Mouse (Mus musculus) brain, embryonic 14.5 days (tissue): ENCODE measurements at regions not wholly inside any gene's neighbourhood (a gene's known extent, or its start where the extent isn't known, plus 50 kb on each side); places are given as distances from the start of the nearest gene placed in this dataset.

Experiments used
- CTCF ChIP-seq: fragments of 200-500 bp; IDR thresholded peaks from 2 replicates; pipeline ENCODE4 v1.5.1; 2012; ENCODE audit warnings: inconsistent platforms, mild to moderate bottlenecking, moderate library complexity, borderline replicate concordance; ENCODE audit not compliant: insufficient read depth, insufficient read length; ENCODE audit errors: extremely low read depth
- POLR2A ChIP-seq: fragments of 200-500 bp; IDR thresholded peaks from 2 replicates; pipeline ENCODE4 v1.6.1; 2012; ENCODE audit warnings: mild to moderate bottlenecking, inconsistent platforms, borderline replicate concordance; ENCODE audit not compliant: poor library complexity, insufficient read depth, insufficient read length, severe bottlenecking; ENCODE audit errors: extremely low read depth

DNA sequence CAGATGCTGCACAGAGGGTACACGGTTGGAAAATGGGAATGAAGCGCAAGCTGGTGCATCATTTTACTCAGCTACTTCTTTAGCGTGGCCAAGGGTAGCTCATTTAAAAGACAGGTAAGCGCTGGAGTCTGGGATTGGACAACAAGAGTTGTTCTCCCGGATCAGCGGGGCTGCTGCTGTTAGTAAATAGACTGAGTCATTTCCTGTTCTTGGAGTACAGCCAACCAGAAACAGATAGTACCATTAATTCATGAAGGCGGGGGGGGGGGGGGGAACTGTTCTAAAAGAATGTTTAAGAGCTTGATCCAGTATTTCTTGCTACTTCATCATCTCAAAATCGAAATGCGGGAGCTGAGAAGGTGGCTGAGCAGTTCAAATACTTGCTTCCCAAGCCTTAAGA is 183.5 kb upstream of the Rbms3 start:
- TF ChIP-seq POLR2A (no peak), CTCF (no peak)
